Mouse (Mus musculus) frontal cortex, adult (tissue): ENCODE measurements around the gene Hils1.

Experiments
- ATAC-seq: cut with Nextera tagmentation; 2 replicates; pipeline ENCODE4 v1.9.2; 2017; ENCODE audit warnings: mild to moderate bottlenecking, moderate library complexity, mixed read lengths; ENCODE audit not compliant: low TSS enrichment

Gene Hils1

GRCm38 (mm10) chr11:94967419-94967818, at the start of gene Hils1:
TSS of gene Hils1 (plus strand) at chr11:94967593.
- ATAC-seq = no peak

GRCm38 (mm10) chr11:94917717-94918116, 49.7 kb upstream of the Hils1 start:
- ATAC-seq = no peak

GRCm38 (mm10) chr11:94920996-94921401, 46.4 kb upstream of the Hils1 start:
- ATAC-seq = no peak

- no peak for ATAC-seq
Measured at GRCm38 (mm10) chr11:94924977-94925376, 42.4 kb upstream of the Hils1 start.

GRCm38 (mm10) chr11:94926431-94926830, 41.0 kb upstream of the Hils1 start:
- ATAC-seq = no peak

- no peak for ATAC-seq
Measured at GRCm38 (mm10) chr11:94927771-94928291, 39.6 kb upstream of the Hils1 start.

- no peak; the same call in 1 of the 2 replicates for ATAC-seq
Measured at GRCm38 (mm10) chr11:94928820-94929219, 38.6 kb upstream of the Hils1 start.

- ATAC-seq = no peak
Measured at GRCm38 (mm10) chr11:94929599-94929998, 37.8 kb upstream of the Hils1 start.

- no peak for ATAC-seq
Measured at GRCm38 (mm10) chr11:94930151-94930550, 37.2 kb upstream of the Hils1 start.

GRCm38 (mm10) chr11:94933584-94933983, 33.8 kb upstream of the Hils1 start:
- no peak for ATAC-seq

- no peak for ATAC-seq
Measured at GRCm38 (mm10) chr11:94934526-94934925, 32.9 kb upstream of the Hils1 start.

- no peak for ATAC-seq
Measured at GRCm38 (mm10) chr11:94936045-94936444, 31.3 kb upstream of the Hils1 start, which contains the start of gene Col1a1. TSS of gene Col1a1 (plus strand) at chr11:94936224.

- peak; percentile 33 for ATAC-seq
Measured at GRCm38 (mm10) chr11:94936851-94937295, 30.5 kb upstream of the Hils1 start.

GRCm38 (mm10) chr11:94937335-94937781, 30.0 kb upstream of the Hils1 start:
- peak; percentile 55 for ATAC-seq

GRCm38 (mm10) chr11:94937787-94938186, 29.6 kb upstream of the Hils1 start:
- 0 out of 2 replicates have a peak, but pooled peaks have one; percentile 2 for ATAC-seq

- no peak for ATAC-seq
Measured at GRCm38 (mm10) chr11:94938296-94938695, 29.1 kb upstream of the Hils1 start.

- peak; percentile 50; the same call in 1 of the 2 replicates for ATAC-seq
Measured at GRCm38 (mm10) chr11:94939280-94939679, 28.1 kb upstream of the Hils1 start.

- ATAC-seq = no peak
Measured at GRCm38 (mm10) chr11:94941121-94941520, 26.3 kb upstream of the Hils1 start.

GRCm38 (mm10) chr11:94941776-94942175, 25.6 kb upstream of the Hils1 start:
- no peak for ATAC-seq

GRCm38 (mm10) chr11:94942282-94943023, 24.9 kb upstream of the Hils1 start:
- 0 out of 2 replicates have a peak, but pooled peaks have one; percentile 48 for ATAC-seq

- no peak for ATAC-seq
Measured at GRCm38 (mm10) chr11:94943054-94943453, 24.3 kb upstream of the Hils1 start.

GRCm38 (mm10) chr11:94944295-94944694, 23.1 kb upstream of the Hils1 start:
- ATAC-seq = no peak

GRCm38 (mm10) chr11:94945236-94945635, 22.2 kb upstream of the Hils1 start:
- ATAC-seq = no peak
